Mouse (Mus musculus): Measurements from ENCODE around the gene Prpf6.

DNA sequence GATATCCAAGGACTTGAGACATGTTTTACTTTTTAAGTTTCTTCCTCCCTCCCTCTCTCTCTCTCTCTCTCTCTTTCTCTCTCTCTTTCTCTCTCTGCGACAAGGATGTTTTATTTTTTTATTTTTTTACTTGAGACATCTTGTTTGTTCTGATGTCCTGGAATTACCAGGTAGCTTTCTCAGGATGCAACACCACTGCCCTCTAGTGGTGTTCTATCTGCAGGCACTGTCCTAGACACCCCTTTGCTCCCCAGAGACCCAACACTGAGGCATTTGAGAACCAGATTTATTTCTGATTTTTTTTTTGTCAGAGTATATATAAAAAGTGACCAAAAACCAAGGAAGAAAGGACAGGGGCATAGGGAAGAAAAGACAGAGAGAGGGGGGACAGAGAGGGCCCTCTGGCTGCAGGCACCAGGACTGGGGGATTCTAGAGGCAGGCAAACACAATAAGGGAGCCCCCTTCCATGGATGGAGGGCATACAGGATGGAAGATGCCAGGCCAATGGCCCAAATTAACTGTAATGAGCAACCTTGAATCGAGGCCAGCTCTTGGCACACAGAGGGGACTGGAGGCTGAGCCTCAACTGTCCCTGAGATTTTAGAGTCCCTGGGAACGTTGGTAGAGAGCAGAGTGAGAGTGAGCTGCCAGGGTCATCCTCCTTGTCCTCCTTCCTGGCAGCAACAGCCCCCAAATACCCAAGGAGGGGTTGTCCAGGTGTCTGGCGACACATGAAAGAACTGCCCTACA is 3.5 kb downstream of the Prpf6 start:
- TF ChIP-seq CTCF (IDR thresholded peaks at IDR 0.05; ENCODE audit: control insufficient read depth, insufficient read depth, low read length), result peak; percentile 50; the same call in 1 of the 2 replicates
- no peak for TF ChIP-seq POLR2A (IDR thresholded peaks at IDR 0.05; ENCODE audit: borderline replicate concordance, control insufficient read depth, low read depth, low read length)
